Mouse (Mus musculus) cerebellum, postnatal 4 days (tissue): ENCODE data around the gene Timm17b.

ENCODE experiments used
- DNase-seq, 2 experiments: peaks; one replicate each; pipeline ENCODE4 v3.0.0; 2022; ENCODE audit warnings: low spot score in 2 of 2, mixed read lengths in 1 of 2

Gene Timm17b

GRCm38 (mm10) chrX:7919601-7920383, 20.6 kb downstream of the Timm17b start, which contains the start of gene Pcsk1n:
Gene Pcsk1n (plus strand): TSS chrX:7919822.
- DNase-seq, result peak in 1 of 2 experiments; percentile 45

DNA sequence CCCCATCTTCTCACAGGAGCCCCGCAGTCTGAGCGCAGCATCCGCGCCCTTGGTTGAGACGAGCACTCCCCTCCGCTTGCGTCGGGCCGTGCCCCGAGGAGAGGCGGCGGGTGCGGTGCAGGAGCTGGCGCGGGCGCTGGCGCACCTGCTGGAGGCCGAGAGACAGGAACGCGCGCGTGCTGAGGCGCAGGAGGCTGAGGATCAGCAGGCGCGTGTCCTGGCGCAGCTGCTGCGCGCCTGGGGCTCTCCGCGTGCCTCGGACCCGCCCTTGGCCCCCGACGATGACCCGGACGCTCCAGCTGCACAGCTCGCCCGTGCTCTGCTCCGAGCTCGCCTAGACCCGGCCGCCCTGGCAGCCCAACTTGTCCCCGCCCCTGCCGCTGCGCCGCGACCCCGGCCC, 22.9 kb downstream of the Timm17b start:
- DNase-seq, result peak in 1 of 2 experiments; percentile 16

GRCm38 (mm10) chrX:7926266-7926665, 27.1 kb downstream of the Timm17b start:
- no peak for DNase-seq

DNA sequence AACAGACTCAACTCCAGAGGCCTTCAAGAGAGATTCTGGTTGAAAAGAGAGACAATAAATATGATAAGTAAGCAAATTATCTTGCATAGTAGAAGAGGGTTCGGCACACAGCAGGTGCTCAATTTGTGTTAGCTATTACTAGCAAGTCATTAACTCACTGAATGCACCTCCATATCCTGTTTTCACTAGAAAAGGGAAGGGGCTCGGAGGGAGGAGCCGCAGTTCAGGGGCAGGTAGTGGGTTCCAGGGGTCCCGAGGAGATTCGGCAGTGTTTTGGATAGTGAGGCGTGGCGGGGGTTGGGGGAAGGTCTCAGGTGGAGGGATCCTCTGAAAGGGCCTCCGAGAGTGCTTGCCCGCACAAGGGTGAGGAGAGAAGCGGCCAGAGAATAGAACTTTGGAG, 28.0 kb downstream of the Timm17b start:
- DNase-seq, result no peak

GRCm38 (mm10) chrX:7928270-7928790, 29.2 kb downstream of the Timm17b start, which contains the start of gene Eras:
Gene Eras (minus strand): TSS chrX:7928607.
- no peak for DNase-seq

DNA sequence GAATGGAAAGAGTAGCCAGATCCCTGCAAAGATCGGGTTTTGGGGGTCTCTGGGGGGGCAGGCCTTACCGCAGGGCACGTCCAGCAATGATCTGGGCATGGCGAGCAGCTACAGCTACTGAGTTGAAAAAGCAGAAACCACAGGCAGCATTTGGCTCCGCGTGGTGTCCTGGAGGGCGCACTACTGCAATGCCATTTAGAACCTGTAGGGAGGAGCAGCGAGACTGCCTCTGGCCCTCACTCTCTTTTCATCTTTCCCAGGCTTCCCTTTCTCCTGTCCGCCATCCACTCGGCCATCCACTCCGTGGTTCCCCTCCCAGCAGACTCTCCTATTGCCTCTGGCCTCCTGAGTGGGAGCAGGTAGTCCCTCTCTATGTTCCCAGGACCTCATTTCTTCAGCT, 37.7 kb downstream of the Timm17b start:
- no peak for DNase-seq

DNA sequence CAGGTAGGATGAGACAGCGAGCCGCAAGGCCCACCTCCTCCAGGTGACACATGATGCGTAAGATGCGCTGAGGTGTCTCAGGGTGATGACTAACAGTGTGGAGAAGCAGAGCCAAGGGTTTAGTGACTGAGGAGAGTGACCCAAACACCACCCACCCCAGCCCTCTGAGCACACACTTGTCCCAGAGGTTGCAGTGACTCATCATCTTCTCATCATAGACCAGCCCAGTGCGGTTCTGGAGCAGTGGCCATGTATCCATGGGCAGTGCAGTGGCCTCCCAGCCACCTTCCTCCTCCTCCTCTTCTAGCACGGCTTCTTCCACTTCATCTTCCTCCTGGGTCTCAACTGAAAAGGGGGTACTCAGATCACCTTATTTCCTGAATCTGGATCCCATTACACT, 38.5 kb downstream of the Timm17b start:
- DNase-seq, result no peak

GRCm38 (mm10) chrX:7945618-7946017, 46.5 kb downstream of the Timm17b start:
- DNase-seq, result no peak

GRCm38 (mm10) chrX:7947108-7947899, 48.1 kb downstream of the Timm17b start, which contains the start of gene Hdac6:
Gene Hdac6 (minus strand): TSS chrX:7947889.
- peak in 1 of 2 experiments; percentile 15 for DNase-seq

DNA sequence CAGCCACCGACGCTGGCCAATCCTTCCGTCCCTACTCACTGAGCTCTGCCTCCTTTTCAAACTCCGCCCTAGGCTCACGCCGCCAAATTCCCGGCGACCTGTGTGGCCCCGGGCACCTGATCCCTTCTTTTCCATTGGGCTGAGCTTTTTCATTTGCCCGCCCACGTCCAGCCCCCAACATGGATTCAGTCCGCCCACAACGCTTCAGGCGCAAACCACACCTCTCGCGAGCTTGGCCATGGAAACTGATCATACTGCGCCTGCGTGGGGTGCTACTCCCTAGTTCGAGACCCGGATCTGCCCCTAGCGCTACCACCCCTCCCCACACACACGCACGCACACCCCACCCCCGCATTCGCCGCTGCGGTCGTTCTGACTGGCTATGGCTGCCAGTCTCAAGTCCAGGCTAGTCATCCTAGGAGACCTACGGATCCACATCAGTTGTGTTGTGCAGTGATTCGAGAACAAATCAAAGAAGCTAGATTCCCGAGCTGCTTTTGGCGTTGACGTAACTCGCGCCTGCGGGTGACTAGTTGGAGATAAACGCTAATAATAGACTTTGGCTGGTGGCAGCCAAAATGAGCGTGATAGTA, 48.8 kb downstream of the Timm17b start:
- peak; percentile 66 to 86 for DNase-seq

- DNase-seq, result no peak
Observed at GRCm38 (mm10) chrX:7950091-7950490, 50.9 kb downstream of the Timm17b start.
